Mouse (Mus musculus) macrophage (primary cell): ENCODE measurements around the gene Tmprss11e. TPM values are rescaled to one million over a fixed set of nuclear protein-coding genes. Genes with fewer than 3 reads are reported as not detected.

Experiments used
- H3K27ac ChIP-seq: fragments of 350-480 bp; formaldehyde crosslinking; 2 replicates; pipeline ENCODE4 v1.9.0; 2021
- H3K36me3 ChIP-seq: fragments of 350-480 bp; formaldehyde crosslinking; 2 replicates; pipeline ENCODE4 v1.9.0; 2021; ENCODE audit errors: inconsistent target
- H3K4me3 ChIP-seq: fragments of 350-480 bp; formaldehyde crosslinking; 2 replicates; pipeline ENCODE4 v1.9.0; 2021; ENCODE audit errors: inconsistent target
- H3K79me2 ChIP-seq: fragments of 350-480 bp; formaldehyde crosslinking; 2 replicates; pipeline ENCODE4 v1.9.0; 2021; ENCODE audit errors: inconsistent target
- WGBS: methylation state at CpG from one replicate; pipeline ENCODE4 v1.1.7; 2026; ENCODE audit warnings: inconsistent platforms; ENCODE audit not compliant: missing documents; 5-methylcytosine and 5-hydroxymethylcytosine counted together
- polyA plus RNA-seq: library from polyadenylated mRNA; stranded (reverse); fragments of 250-400 nt; gene quantifications from 3 replicates; pipeline ENCODE4 v1.2.4, GENCODE M21; 2018; ENCODE audit warnings: inconsistent platforms

Gene Tmprss11e
- polyA plus RNA-seq, 1 experiment from 2014 or later = not detected

DNA sequence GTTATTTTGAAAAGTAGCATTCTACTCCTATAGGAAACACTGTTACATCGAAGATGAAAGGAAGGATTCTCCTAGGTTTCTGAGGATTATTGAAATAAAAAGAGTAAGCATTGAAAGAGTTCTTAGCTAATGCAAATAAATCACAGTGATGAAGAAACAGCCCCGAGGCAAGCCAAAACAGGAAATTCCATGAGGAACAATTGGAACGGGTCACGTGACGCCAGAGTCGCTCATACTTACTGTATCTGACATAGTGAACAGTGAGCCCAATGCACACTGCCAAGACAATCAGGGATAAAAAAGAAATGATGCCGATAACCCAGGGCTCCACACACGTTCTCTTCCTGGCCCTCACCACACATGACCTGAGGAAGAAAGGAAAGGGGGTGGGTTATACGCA, 18.6 kb downstream of the Tmprss11e start:
- Histone ChIP-seq H3K79me2 (no peaks in the 10 kb centered on the region), H3K36me3 (no peaks in the 10 kb centered on the region), H3K4me3 (no peak overlapping the region), H3K27ac (no peak overlapping the region)
- WGBS = 49% methylated on average over 9 of the region's 9 CpGs

GRCm38 (mm10) chr5:86725021-86725420, 20.6 kb downstream of the Tmprss11e start:
- Histone ChIP-seq H3K27ac (no peak overlapping the region), H3K79me2 (no peaks in the 10 kb centered on the region), H3K36me3 (no peaks in the 10 kb centered on the region), H3K4me3 (no peak overlapping the region)

DNA sequence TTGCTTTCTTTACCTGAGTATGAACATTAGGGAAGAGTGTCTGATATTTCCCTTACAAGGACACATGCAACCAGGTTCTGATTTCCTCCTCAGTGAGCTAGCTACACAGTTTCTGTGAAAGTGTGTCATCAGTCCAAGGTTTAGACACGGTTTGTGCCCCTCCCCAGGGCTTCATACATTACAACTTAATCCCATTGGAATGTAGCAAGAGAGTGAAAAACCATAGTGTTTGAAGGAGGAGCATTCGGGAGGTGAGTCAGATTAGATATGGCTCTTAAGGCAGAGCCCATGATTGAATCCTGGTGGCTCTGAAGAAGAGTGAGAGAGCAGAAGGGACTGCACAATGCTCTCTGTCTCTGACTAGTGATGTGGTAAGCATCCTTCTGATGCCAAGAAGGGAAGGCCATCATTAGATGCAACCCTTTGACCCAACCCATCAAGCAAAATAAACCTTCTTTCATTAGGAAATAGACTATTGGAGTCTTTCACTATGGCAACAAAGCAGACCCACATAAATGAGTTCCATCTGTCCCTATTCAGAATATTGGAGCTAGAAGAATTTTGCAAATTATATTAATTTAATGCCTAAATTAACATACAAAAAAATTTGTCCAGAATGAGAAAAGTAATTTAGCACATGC, 22.7 kb downstream of the Tmprss11e start:
- H3K36me3 ChIP-seq = no peaks in the 10 kb centered on the region
- no peaks in the 10 kb centered on the region for H3K79me2 ChIP-seq
- 79% methylated on average over 2 of the region's 2 CpGs for WGBS
- H3K27ac ChIP-seq = no peak overlapping the region
- H3K4me3 ChIP-seq = no peak overlapping the region

DNA sequence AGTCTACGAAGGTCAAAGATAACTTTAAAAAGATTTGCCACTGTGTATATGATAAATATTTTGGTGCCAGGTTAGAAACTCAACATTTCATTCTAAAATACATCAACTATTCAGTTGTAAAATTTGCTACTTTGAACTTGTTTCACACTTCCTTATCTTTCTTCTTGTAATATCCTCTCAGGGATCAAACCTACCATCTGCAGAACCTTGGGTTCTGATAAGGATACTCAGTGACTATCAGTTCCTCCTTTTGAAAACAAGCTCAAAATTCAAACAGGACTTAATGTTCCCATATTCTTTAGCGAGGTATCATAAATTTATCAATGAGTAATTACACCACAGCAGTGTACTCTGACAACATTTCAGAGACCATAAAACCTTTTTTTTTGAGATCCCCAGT, 30.6 kb downstream of the Tmprss11e start:
- WGBS = 15% methylated on average over 2 of the region's 2 CpGs
- H3K4me3 ChIP-seq = no peak overlapping the region

DNA sequence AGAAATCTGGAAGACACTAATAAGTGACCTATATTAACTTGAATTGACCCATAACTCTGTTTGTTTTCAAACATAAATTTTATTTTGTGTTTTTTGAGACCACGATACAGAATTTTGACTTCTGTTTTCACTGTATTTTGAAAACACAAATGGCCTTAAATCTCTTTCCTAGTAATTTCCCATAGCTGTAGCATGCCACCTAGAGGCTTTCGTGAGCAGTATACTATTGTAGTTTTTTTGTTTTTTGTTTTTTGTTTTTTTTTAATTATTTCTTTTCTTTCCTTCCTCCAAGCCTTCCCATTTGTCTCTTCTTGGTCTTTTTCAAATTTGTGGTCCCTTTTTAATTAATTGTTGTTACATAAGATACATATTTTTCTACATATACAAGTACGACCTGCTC, 40.7 kb downstream of the Tmprss11e start:
- Histone ChIP-seq H3K4me3 (no peak overlapping the region), H3K36me3 (no peaks in the 10 kb centered on the region), H3K27ac (no peak overlapping the region), H3K79me2 (no peaks in the 10 kb centered on the region)
- WGBS = 58% methylated on average over 3 of the region's 3 CpGs

More for the DNA sequence above, 30.6 kb downstream of the Tmprss11e start:
- Histone ChIP-seq H3K79me2 (no peaks in the 10 kb centered on the region), H3K27ac (no peak overlapping the region), H3K36me3 (no peaks in the 10 kb centered on the region)

DNA sequence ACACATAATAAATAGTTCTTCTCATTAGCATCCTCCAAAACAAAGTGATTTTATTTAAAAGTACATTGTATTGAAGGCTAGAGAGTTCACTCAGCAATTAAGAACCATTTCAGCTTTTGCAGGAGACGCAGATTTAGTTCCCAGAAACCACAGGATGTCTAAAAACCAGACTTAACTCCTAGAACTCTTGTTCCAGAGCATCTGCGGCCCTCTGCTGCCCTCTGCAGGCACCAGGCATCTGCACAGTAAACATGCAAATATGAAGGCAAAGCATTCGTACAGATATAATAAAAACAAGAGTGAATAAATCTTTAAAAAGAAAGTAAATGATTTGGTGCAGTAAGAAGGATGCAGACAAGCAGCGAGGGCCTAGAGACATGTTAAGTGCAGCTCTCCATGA, 60.9 kb downstream of the Tmprss11e start:
- H3K4me3 ChIP-seq = no peak overlapping the region
- WGBS = 49% methylated on average over 4 of the region's 4 CpGs
- H3K79me2 ChIP-seq = no peaks in the 10 kb centered on the region

DNA sequence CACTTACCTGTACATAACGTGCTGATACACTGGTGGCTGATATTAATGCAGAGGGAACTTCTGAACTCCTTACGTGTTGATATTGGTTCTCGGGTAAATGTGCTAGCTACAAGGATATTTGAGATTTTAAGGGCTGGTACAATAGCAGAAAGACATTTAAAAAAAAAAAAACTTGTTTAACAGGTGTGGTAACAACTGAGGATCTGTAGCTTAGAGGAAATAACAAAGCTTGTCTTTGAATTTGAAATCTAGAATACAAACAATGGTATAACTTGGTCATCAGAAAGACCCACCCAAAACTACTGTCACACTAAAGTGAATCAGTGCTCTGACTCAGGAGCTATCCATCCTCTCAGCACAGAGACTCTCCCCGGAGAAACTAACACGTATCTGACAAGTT, 69.4 kb downstream of the Tmprss11e start, which contains the start of gene Tmprss11b:
Tmprss11b (minus strand) TSS at position 101 of the 400 bp plus-strand sequence.
- no peak within 1 kb of the TSS for H3K27ac ChIP-seq
- 75% methylated on average over 5 of the region's 5 CpGs for WGBS
- H3K4me3 ChIP-seq = no peak within 1 kb of the TSS
- no peaks in the 10 kb centered on the region for H3K36me3 ChIP-seq
- H3K79me2 ChIP-seq = no peaks in the 10 kb centered on the region

More for the DNA sequence above, 60.9 kb downstream of the Tmprss11e start:
- Histone ChIP-seq H3K36me3 (no peaks in the 10 kb centered on the region), H3K27ac (no peak overlapping the region)

Other genes with a start within 250 kb of the Tmprss11e start
- gene Tmprss11g, start 227.2 kb downstream of the Tmprss11e start, polyA plus RNA-seq = not detected in 3 replicates
- gene Tmprss11f, start 113.4 kb downstream of the Tmprss11e start, polyA plus RNA-seq = not detected in 3 replicates
- not detected in 3 replicates for gene Tmprss11b, start 69.5 kb downstream of the Tmprss11e start, polyA plus RNA-seq
- 45.8 to 96.4 TPM (median 46.7 TPM) in 3 replicates for gene Ythdc1, start 58.4 kb upstream of the Tmprss11e start, polyA plus RNA-seq
- not detected in 3 replicates for gene Ugt2b34, start 161.1 kb upstream of the Tmprss11e start, polyA plus RNA-seq
- gene Ugt2b1, start 180.7 kb upstream of the Tmprss11e start, polyA plus RNA-seq = not detected in 3 replicates